Mouse (Mus musculus) kidney, adult 18-20 months (tissue): ENCODE data around the gene Vps37b.

ENCODE experiments used
- DNase-seq: peaks from one replicate; pipeline ENCODE4 v3.0.0; 2021

The Vps37b gene

GRCm38 (mm10) chr5:123974616-123975111 lies 57.4 kb downstream of the Vps37b start:
- peak; percentile 44 for DNase-seq

DNA sequence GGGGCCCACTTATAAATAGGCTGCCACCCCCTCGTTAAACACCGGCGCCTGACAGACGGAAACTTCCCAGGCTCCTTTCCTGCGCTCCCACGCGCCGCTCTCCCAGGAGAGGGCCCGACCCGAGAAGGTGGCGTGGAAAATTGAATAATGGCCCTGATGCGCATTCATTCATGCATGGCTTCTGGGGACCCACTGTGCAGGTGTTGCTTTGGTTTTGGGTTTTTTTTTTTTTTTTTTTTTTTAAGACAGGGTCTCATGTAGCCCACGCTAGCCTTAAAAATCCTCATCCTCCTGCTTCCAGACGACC lies 57.9 kb downstream of the Vps37b start:
- peak; percentile 55 for DNase-seq

GRCm38 (mm10) chr5:123973299-123974178 lies 58.5 kb downstream of the Vps37b start, which contains the start of gene Hip1r:
TSS of gene Hip1r (plus strand) at chr5:123973628.
- DNase-seq: peak; percentile 88

GRCm38 (mm10) chr5:123972453-123972852 lies 59.6 kb downstream of the Vps37b start:
- DNase-seq: no peak

DNA sequence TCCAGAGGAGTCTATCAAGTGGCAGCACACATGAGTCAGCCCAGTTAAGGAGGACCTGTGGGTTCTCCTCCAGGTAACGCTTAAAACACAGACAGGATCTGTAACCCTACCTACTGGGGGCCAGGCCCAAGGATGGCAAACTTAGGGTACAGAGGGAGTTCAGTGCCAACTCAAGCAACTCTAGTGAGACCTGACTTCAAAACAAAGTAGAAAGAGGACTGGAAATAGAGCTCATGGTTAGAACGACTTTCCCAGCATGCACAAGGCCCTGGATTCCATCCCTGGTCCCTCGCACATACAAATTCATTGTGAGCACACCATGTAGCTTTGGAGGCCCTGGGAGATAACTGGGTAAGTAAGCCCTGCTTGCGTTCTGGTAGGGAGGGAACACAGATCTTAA lies 61.5 kb downstream of the Vps37b start:
- DNase-seq: no peak

DNA sequence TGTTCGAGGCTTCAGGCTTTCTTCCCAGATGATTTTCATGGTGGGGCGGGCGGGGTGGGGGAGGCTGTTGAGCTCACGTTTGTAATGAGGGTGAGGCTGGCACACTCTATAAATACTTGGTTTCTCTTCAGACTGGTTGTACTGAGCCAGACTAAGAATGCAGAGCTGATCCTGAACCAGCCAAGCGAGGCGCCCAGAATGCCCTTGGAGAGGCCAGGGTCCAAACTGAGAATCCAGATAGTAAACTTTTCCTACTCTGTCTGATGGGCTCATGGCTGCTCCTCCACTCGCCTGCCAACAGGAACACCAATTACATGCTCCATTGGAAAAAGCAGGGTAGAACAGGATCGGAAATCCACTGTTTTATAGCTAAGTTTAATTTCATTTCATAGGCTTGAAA lies 62.9 kb downstream of the Vps37b start:
- peak; percentile 58 for DNase-seq

GRCm38 (mm10) chr5:123968468-123968867 lies 63.6 kb downstream of the Vps37b start:
- DNase-seq: no peak

GRCm38 (mm10) chr5:123966759-123967158 lies 65.3 kb downstream of the Vps37b start:
- no peak for DNase-seq

DNA sequence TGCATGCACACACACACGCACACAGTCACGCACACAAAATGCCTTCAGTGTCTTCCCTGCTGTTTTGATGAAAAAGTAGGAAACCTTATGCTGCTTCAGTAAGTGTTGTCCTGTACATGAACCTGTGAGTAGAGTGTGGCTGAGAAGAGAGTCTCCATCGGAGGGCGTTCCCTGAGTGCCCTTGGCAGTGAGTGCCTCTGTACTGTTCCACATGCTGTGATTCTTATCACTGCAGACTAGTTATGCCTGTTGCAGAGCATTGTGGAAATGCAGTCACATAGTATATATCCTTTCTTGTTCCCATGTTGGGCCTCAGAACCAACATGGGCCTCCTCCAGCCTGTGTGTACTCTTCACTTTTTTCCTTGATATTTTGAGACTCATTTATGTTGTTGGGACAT lies 67.9 kb downstream of the Vps37b start:
- no peak for DNase-seq

DNA sequence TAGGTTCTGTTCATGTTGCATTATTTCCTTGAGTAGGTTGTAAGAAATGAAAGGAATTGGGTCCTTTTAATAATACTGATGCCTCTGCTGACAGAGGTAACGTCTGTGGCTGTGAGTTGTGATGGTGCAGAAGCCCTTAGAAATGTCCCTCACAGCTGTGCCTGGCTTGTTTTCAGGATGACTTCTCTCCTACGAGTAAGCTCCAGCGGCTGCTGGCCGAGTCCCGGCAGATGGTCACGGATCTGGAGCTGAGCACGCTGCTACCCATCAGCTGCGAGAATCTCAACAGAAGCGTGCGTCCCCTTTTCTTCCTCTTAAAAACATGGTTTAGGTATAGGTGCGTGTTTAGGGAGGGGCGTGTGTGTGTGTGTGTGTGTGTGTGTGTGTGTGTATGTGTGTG lies 71.0 kb downstream of the Vps37b start:
- no peak for DNase-seq

DNA sequence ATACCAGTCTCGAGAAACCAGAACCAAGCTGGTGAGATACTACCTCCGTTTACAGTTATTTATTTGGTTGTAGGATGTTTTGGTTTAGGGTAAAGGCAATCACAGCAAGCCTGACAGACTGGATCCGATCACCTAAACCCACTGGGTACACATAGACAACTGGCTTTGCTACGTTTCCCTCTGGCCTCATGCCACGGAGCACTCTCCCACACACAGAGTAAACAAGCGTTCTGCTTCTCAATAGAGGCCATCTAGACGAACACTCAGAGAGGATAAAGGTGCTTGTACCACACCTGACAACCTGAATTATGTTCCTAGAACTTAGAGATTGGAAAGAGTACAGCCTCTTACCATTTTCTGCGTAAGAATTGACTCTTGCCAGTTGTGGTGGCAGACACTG lies 71.9 kb downstream of the Vps37b start:
- DNase-seq: no peak

DNA sequence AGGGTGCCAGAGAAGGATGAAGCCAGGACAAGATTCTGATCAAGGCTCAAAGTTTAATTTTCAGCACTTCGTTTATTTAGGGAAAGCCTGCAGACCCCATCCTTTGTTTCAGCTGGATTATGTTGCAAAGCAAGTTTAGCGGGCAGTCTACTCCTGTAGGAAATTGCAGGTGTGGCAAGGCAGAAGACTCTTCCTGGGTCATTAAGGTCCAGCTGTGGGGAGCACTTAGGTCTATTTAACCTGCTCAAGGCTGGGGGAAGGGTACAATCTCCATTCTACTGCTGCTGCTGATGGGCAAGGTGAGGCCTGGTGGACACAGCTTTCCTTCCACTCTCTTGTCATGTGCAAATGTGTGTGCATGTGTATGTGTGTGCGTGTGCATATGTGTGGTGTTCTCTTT lies 73.1 kb downstream of the Vps37b start:
- no peak for DNase-seq

DNA sequence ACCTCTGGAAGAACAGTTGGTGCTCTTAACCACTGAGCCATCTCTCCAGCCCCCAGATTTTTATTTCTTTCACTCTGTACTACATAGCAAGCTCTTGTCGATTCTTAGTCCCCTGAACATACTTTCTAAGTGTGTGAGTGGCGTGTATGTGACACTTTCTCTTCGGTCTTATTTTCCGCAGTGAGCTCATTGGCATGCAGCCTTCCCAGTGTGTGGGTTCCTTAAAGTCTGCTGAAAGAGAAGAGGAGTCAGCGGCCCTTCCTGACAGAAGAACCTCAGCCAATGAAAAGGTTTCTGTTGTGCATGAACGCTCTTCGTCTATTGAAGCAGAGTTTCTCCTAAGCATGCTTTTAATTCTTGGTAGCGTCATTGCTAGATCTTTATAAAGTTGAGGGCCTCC lies 74.9 kb downstream of the Vps37b start:
- no peak for DNase-seq
